Mouse (Mus musculus) cerebral cortex, adult 2 months (tissue): ENCODE results near the gene Cct7.

Experiments used
- WGBS: fragments of 180-500 bp; shearing (Covaris S2); methylation state at CpG from one replicate; pipeline ENCODE4 v1.1.7; 2018; 5-methylcytosine and 5-hydroxymethylcytosine counted together

Gene Cct7

DNA sequence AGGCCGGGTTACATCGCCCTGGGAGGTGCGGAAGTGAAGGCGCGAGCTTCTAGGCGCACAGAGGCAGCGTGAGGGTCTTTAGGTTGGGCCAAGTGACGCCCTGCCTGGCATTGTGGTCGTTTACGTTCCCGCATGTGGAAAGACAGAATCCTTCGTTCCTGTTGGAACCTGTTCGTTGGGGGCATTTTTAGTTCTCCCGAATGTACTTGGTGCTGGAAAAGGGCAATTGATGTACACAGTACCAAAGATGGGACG lies 1.0 kb downstream of the Cct7 start:
- 1% methylated on average over 15 of the region's 15 CpGs for WGBS

DNA sequence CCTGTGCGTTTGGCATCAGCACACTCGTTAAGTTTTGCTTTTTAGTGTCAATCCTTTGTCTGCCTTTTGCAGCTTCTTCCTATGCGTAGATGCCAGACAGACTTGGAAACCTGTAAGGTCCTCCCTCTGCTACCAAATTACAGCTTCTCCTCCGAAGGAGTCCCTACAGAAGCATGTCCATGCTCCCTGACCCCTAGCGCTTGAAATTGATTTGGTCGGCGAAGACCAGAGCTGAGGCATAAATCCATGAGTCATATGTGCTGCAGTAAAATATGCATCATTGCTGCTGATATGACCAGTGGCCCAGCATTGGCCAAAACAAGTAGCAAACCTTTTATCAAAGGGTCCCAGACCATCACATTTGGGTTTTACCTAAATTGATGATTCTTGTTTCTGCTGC lies 1.5 kb downstream of the Cct7 start:
- WGBS = 7% methylated on average over 7 of the region's 7 CpGs

DNA sequence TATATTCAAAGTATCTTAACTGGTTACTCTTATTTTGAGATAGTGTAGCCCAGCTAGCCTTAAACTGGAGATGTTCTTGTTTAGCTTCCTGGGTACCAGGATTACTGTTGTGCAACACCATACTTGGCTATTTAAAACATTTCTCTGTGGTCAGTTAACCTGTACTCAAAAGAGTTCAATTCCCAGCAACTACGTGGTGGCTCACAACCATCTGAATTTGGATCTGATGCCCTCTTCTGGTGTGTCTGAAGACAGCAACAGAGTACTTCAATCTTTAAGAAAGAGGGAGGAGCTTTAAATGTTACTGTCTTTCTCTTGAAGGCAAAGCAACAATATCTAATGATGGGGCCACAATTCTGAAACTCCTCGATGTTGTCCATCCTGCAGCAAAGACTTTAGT lies 8.3 kb downstream of the Cct7 start:
- WGBS = 82% methylated on average over 2 of the region's 2 CpGs

DNA sequence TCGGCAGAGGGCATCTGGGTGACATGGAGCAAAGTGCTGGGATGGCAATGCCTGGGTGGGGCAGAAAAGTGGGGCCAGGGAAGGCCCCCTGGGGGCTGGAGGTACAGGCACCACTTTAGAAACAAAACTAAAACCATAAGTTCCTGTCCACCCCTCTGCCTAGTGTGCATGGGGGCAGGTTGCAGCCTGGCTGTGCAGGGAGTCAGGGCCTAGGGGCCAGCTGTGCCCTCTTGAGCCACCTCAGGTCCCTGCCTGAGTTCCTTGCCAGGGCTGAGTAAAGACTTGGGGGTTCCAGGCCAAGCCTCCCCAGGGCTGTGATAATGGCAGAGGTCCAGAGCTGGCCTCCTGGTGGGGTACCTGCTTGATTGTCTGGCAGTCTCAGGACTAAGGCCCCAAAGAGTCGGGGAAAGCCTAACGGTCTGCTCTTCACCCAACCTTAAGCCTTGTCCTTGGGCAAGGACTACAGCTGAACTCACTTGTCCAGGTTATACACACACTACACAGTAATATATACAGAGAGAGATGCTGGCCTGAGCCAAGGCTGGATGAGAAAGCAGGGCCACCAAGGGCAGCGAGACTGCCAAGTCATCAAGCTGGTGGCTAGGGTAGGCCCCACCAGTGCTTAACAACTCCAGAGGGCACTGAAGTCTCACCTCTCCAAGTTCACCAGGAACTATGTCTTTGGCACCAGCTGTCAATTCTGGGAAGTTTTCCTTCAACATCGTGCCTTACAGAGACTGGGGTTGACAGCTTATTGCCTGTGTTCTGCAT lies 18.5 kb downstream of the Cct7 start:
- 61% methylated on average over 5 of the region's 5 CpGs for WGBS

DNA sequence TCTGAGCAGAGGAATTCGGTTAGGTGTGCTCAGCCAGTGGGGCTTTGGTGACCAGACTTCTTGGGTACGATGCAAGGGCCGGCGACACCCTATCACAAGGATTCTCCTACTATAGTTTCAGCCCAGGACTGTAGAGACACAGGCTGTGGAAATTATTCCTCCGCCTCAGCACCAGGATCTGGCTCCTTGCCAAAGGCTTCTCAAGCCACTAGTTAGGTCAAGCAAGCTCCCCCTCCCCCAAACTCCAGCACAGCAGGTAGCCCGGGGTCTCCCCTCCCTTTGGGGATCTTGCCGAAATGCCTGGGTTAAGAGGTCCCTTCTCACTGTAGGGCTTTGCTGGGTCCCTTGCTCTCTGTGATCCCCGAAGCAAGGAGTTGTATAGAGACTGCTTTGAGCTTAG lies 20.6 kb downstream of the Cct7 start:
- 59% methylated on average over 8 of the region's 8 CpGs for WGBS

DNA sequence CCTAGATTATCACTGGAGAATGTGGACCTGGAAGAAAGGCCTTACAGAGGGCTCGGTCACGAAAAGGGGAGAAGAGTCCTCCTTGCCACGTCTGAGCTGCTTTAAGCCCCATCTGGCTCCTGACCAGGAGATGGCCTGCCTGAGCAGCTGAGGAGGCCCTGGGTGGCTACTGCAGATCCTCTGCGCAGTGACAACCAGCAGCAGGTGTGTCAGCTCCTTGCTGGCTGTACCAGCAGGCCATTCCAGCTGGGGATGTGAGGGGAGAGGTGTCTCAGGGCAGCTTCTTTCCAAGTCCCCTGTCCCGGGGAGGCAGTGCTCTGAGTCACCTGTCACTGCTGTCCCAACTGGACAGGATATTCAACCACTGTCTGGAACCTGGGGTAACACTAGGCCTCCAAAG lies 21.2 kb downstream of the Cct7 start:
- 63% methylated on average over 5 of the region's 5 CpGs for WGBS

DNA sequence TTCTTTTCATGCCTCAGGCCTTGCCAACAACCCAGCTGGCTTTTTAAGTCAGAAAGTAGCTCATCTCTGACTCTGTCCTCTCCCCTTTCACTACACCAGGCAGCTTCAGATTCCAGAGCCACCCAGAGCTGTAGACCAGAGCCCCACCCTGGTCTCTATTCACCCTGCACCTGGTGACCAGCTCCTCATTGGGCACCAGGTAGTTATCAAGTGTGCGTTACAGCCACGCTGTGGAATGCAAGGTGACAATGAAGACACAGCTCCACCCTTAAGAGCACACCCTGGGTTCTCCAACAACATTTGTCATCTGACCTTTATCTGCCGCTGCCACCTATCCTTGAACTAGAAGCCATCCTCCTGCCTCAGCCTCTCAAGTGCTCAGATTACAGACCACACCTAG lies 24.3 kb downstream of the Cct7 start:
- 93% methylated on average over 3 of the region's 3 CpGs for WGBS

DNA sequence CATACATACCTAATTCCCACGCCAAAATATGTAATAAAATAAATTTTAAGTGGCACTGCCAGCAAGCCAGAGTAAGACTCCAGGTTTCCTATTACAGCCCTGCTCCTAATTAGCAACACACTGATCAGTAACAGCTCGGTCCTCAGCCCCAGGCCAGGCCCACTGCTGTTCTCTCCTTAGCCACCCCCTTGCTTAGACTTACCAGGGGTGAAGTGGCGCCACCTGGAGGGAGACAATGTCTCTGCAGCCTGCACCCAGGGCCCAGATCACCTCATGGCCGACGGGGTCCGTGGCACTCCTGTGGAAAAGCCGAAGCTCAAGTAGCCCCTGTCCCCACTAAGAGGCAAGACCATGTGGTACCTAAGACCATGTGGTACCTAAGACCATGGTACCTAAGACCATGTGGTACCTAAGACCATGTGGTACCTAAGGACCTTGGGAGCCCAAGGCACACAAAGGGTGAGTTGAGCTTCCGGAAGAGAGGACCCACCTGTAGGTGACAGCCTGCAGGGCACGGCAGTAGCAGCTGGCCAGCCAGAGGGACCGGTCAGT lies 26.1 kb downstream of the Cct7 start:
- WGBS = 39% methylated on average over 10 of the region's 10 CpGs

DNA sequence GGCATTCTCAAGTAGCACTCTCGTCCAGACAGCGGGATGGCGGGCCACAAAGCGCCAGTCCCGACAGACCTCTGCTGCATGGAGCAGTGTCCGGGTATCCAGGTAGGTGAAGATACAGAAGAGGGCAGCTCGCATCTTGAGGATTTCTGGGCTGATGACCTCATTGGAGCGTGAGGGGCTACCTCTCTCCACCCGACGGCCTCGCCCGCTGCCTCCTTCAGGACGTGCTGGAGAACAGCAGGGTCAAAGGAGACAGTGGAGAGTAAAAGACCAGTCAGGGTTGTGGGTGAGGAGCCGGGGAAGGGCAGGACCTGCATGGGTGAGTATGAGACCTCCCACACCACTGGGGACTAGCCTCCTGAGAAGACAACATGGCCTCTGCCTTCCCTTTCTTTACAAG lies 27.1 kb downstream of the Cct7 start:
- 68% methylated on average over 14 of the region's 14 CpGs for WGBS

DNA sequence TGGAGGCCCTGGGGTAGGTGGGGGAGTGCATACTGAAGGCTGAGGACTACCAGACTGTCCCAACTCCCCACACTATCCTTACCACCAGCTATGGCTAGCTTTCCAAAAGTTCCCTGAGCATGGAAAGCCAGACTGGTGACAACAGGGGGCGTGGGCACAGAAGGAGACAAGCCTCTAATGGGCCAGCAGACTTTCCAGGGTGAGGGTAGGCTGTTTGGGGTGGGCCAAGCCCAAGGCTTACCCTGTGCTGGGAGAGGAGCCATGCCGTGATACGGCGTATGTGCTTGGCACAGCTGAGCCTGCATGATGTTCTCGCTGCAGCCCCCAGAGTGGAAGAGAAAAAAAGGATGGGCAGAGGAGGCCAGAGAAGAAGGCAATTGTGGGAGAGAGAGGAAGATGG lies 28.7 kb downstream of the Cct7 start:
- 60% methylated on average over 5 of the region's 5 CpGs for WGBS

DNA sequence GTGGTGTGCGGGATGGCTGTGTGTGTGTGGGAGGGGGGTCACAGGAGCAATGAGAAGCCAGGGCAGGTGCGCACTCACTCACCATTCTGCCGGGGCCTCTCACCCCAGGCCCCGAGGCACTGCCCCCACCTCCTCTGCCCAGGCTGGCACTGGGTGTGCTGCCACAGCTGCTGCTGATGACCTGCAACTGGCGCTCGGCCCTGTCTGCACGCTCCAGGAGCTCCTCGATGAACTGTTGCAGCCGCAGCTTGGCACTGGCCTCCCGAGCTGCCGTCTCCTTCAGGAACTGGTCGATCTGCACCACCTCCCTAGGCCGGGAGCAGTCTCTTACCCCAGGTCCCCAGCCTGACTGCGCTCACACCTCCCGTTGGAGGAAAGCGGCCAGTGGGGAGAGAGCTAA lies 29.4 kb downstream of the Cct7 start:
- WGBS = 55% methylated on average over 16 of the region's 16 CpGs

DNA sequence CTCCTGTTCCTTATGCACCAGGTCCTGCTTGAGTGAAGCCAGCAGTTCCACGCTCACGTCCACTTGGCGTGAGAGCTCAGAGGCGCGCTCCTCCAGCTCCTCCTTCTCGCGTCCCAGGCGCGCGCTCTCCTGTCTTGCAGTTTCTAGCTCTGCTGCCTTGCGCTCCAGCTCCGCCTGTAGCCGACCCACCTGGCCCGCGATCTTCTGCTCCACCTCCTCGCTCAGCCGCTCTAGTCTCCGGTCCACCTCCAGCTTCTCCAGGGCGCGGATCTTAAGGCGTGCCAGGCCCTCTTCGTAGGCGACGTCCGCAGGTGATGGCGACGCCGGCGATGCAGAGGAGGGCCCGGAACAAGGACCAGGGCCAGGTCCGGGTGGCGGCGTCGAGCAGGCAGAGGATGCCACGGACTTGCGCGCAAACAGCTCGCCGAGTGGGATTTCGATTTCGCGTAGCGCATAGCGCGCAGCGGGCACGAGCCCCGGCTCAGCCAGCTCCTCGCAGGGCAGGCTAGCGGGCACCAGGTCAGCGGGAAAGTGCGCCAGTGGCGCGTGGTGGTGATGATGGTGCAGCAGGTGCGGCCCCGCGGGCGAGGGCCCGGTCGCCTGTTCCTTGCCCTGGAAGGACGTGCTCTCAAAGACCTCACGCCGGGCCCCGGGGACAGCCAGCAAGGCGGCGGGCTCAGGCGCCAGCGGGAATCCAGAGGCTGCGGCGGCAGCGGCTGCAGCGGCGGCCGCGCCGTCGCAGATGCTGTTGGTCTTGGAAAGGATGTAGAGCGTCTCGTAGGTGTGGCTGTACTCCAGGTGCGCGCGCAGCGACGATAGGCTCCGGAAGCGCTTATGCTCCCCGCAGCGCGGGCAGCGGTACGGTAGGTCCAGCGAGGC lies 32.8 kb downstream of the Cct7 start:
- WGBS = 19% methylated on average over 92 of the region's 92 CpGs

DNA sequence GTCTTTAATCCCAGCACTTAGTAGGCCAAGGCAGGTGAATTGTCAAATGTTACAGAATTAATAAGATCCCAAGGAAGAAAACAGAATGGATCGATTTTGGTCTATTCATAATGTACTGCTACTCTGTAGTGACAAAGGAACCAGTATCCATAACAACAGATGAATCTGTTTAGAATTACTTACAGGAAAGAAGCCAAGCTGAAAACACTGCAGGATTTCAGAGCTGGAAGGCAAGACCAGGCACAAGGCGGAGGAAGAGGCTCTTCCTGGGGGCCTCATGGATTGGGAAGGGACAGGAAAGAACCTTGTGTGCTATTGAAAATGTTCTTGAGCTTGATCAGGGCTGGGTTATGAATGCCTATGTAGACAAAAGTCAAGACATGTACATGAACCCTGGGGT lies 34.4 kb downstream of the Cct7 start:
- WGBS = 29% methylated on average over 2 of the region's 2 CpGs

DNA sequence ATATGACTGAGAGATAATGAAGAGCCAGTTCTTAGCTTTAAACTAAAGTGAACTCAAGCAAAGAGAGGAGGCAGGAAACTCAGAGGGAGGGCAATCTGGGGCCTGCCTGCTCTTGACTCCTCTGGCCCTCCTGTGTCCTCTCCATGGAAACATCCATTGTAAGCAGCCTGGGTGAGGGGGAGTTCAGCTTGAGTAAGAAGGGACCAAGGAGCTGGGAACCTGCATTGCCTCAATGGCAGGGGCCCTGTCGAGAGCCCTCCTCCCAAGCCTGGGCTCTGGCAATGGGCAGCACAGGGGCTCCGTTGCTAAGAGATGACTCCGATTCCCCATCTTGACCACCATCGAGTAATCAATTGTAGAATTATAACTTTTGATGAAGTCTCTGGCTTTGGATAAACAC lies 37.2 kb downstream of the Cct7 start:
- WGBS = 68% methylated on average over 4 of the region's 4 CpGs

DNA sequence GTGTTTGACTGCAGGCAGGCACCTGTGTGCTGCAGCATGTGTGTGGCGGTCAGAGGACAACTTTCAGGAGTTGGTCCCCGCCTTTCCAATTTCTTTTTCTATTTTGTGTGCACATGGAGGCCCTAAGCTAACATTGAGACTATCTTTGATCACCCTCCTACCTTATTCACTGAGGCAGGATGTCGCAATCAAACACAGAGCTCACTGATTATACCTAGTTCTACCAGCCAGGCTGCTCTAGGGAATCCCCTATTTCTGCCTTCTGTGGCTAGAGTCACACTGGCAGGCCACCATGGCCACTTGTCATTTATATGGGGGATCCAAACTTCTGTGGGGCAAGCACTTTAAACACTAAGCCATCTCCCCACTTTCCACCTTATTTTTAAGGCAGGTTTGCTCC lies 38.4 kb downstream of the Cct7 start:
- WGBS = 86% methylated on average over 3 of the region's 3 CpGs

DNA sequence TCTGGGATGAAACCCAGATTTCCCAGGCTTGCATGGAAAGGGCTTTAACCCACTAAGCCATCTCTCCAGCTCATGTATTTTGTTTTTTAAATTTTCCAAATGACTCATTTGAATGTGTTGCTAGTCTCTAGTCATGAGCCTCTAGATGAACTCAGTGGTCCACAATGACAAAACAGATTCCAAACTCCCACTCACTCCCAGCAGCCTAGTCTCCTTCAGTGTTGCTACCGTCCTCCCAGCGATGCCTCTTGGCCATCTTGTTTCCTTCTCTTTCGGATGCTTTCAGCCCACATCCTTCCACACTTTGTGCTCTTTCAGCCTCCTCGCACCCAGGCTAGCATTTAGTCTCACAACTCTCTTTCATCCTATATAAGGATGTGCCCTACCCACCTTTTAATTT lies 38.9 kb downstream of the Cct7 start:
- 41% methylated on average over 4 of the region's 4 CpGs for WGBS

DNA sequence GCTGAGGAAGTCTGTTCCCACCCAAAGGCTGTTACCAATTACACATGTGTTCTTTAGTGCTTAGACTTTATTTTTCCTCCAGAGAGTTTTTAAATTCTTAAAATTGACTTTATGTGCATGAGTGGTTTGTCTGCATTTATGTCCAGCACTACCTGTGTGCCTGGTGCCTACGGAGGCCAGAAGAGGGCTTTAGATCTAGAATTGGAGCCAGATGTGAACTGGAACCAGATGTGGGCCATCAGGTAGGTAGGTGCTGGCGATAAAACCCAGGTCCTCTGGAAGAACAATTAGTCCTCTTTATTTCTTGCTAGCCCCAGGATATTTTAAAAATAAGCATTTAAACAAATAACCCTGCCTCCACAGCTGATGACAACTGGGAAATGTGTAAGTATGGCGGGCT lies 40.3 kb downstream of the Cct7 start:
- 97% methylated on average over 3 of the region's 3 CpGs for WGBS

DNA sequence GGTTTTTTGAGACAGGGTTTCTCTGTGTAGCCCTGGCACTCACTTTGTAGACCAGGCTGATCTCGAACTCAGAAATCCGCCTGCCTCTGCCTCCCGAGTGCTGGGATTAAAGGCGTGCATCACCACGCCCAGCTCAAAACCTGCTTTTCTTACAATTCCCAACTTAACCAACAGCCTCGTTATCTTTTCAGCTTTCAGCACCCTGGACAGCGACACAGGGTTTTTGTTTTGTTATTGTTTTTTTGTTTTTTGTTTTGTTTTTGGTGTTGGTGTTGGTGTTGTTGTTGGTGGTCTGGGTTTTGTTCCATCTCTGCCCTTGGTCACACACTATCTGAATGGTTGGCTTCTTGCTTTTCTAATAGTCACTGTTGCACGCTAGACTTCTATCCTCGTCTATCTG lies 46.8 kb downstream of the Cct7 start:
- WGBS = 71% methylated on average over 9 of the region's 9 CpGs

DNA sequence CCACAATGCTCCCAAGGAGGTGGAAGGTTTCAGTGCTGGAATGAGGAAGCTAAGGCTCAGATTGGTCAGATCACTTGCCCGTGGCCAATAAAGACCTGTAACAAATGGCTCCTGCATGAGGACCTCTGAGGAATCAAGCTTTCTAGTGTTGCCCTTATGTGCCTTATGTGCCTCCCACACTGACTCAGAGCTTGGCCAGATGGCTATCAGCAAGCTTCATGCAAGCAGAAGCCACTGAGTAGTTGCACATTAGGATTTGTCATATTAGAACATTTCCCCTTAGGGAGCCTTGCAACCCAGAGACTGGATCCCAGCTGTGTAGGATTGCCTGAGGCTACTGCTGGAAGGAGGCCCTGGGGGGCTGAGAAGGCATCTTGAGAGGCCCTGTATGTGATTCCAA lies 49.1 kb downstream of the Cct7 start:
- WGBS = 78% methylated on average over 1 of the region's 1 CpGs

DNA sequence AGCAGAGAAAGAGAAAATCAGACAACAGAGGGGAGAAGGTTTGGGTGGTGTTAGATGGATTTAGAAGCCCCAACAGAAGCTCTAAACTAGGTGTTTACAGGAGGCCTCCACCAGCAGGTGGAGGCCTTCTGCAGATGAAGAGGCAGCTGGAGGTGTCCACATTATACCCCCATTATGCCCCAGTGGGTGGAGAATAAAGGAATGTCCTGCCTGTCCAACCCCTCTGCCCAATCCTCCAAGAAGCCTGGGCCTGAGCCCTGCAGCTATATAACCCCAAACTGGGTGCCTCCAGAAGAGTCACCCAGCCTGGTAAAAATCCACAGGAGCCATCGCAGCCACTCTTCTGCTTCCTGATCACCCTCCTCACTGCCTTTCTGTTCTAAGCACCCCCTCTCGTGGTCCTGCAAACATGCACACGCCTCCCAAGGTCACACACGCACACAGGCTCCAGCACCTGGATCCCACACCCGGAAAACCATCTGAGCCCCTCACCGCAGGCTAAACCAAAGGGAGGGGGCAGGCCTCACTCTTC lies 50.3 kb downstream of the Cct7 start:
- 9% methylated on average over 6 of the region's 6 CpGs for WGBS

DNA sequence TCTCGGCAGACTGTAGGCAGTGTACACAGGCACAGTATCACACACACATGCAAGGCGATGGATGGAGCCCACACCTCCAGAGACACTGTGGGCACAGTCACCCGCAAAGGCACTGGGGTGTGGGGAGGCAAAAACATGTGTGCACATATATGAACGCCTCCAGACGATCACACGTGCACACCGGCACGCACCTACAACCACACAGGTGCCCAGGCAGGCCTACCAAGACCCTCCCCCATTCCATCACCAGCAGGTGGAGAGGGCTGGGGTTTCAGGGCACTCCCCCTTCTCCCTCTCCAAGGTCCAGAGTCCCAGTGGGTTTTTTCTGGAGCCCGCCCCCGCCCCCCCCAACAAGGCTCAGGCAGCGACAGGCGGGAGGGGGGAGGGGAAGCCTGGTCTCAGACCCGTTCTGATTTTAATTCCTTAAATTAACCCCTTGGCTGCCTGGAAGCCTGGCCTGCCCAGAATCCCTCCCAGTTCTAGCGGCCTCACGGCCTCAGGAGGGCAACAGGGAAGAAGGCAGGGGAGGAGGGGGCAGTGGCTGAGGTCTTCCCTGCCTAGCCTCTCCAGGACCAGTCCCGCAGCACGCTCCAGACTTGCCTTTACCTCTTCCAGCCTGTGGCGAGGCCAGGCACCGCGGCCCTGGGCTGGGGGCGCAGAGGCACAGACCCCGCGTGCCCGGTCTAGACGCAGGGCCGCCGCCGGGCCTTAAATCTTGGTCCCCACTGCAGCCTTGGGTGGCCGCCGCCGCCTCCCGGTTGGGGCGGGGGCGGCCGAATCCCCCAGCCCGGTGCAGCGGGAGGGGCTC lies 51.0 kb downstream of the Cct7 start:
- 2% methylated on average over 32 of the region's 37 CpGs for WGBS

DNA sequence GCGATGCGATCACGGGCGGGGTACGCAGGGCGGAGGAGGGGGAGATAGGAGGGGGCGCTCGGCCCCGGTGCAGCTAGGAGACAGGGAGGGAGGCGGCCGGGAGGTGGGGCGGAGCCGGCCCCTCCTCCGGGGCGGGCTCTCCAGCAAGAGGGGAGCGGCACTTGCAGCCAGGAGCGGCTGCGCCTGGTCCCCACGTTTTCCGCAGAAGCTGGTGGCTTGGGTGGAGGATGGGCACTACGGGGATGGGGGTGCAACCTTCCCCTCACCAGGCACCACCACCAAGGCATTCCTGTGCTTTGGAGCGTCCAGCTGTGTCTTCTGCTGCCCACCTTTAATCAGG lies 51.6 kb downstream of the Cct7 start, which contains the start of gene Fbxo41:
Gene Fbxo41 (minus strand): TSS at position 84 of the 340 bp plus-strand sequence.
- WGBS = 1% methylated on average over 21 of the region's 22 CpGs
